Mouse (Mus musculus): ENCODE results near the gene Rexo5. TPM values are rescaled to one million over a fixed set of nuclear protein-coding genes. Genes with fewer than 3 reads are reported as not detected.
A peak's percentile ranks its signal among the peaks of the same experiment; 100 is the strongest.

Rexo5 gene
- total and polyA plus RNA-seq, 2 experiments: 1.0 to 4.8 TPM

DNA sequence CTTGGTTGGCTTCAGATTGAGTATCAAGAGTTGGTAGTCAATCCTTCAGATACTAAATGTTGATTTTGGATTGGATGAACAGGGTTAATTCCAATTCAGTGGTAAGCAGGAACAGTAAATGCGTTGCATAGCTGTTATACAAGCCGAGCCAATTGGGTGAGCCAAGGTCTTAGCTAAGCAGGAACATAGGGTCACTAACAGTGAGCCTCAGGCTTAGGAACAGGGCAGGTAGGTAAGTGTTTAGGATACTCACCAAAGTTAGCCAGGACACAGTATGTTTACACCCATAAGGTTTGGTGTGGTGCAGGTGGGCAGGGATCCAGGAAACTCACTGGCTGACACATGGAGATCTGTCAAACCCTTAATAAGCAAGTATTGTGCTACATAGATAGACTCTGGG lies 53.6 kb downstream of the Rexo5 start:
- Histone ChIP-seq H3K27ac (replicated peaks; ENCODE audit: insufficient read depth, low read depth, low read length) (no peak overlapping the region), H3K4me3 (ENCODE audit: insufficient read depth, low read depth, low read length) (no peak overlapping the region), H3K27me3 (ENCODE audit: control insufficient read depth, insufficient read depth, low read length) (no peaks in the 10 kb centered on the region), H3K4me1 (ENCODE audit: control insufficient read depth, insufficient read depth, low read length) (peaks cover 7% of the 10 kb centered on the region; the same call in 1 of the 2 replicates), H3K9ac (ENCODE audit: low read depth, low read length) (no peak overlapping the region), H3K79me2 (ENCODE audit: control insufficient read depth, insufficient read depth, low read length) (no peaks in the 10 kb centered on the region), H3K36me3 (ENCODE audit: control insufficient read depth, insufficient read depth, low read length) (no peaks in the 10 kb centered on the region; the same call in 1 of the 2 replicates)
- DNase-seq (ENCODE audit: extremely low read depth, low read depth, low spot score): peak; percentile 87
- WGBS: 26% methylated on average over 2 of the region's 2 CpGs
- TF ChIP-seq POLR2A (IDR thresholded peaks at IDR 0.05; ENCODE audit: extremely low read depth, insufficient read depth, low read length): no peak
- TF ChIP-seq CTCF (IDR thresholded peaks at IDR 0.05; ENCODE audit: low read depth, low read length): no peak

DNA sequence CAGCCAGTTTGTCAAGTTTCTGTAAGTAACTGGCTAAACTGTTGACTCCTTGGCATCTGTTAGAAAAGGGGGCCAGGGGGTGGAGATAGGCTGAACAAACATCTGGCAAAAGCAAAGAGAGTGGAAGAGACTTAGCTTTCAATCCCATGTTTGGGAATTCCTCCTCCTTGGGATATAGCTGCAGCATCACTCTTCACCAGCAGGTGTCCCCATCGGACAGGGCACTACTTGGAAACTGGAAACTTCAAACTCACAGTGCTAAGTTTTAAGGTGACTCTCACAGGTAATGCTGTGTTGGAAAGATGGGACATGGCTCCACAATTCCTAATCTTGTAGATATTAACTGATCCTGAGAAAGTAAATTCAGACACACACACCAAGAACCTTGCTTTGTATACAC lies 55.3 kb downstream of the Rexo5 start:
- DNase-seq (ENCODE audit: extremely low read depth, low read depth, low spot score): peak; percentile 56
- Histone ChIP-seq H3K4me1 (ENCODE audit: control insufficient read depth, insufficient read depth, low read length) (peaks cover 7% of the 10 kb centered on the region; the same call in 1 of the 2 replicates), H3K36me3 (ENCODE audit: control insufficient read depth, insufficient read depth, low read length) (peaks cover 2% of the 10 kb centered on the region; the same call in 1 of the 2 replicates), H3K9ac (ENCODE audit: low read depth, low read length) (no peak overlapping the region), H3K4me3 (ENCODE audit: insufficient read depth, low read depth, low read length) (no peak overlapping the region), H3K27me3 (ENCODE audit: control insufficient read depth, insufficient read depth, low read length) (no peaks in the 10 kb centered on the region), H3K79me2 (ENCODE audit: control insufficient read depth, insufficient read depth, low read length) (no peaks in the 10 kb centered on the region), H3K27ac (replicated peaks; ENCODE audit: insufficient read depth, low read depth, low read length) (no peak overlapping the region)
- TF ChIP-seq POLR2A (IDR thresholded peaks at IDR 0.05; ENCODE audit: extremely low read depth, insufficient read depth, low read length) (no peak), CTCF (IDR thresholded peaks at IDR 0.05; ENCODE audit: low read depth, low read length) (peak; percentile 80)
- 0% methylated on average over 1 of the region's 1 CpGs for WGBS

DNA sequence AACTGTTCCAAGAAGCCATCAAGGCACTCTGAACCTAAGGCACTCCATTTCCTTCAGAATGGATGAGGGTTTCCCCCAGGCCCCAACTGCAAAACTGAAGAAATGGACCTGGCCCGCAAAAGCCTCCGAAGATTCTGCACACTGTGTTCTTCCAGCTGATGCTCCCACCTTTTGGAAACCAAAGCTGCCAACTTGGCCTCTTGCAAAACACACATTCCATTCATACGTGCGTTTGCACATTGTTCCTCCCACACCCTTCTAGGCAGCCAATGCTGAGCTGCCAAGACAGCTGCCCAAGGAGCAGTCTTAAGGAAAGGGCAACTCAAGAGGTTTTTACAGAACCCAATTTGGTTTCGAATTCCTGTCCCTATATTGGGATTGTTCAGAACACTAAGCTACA lies 56.9 kb downstream of the Rexo5 start:
- no peak overlapping the region for H3K9ac ChIP-seq (ENCODE audit: low read depth, low read length)
- H3K27me3 ChIP-seq (ENCODE audit: control insufficient read depth, insufficient read depth, low read length): no peaks in the 10 kb centered on the region
- TF ChIP-seq POLR2A (IDR thresholded peaks at IDR 0.05; ENCODE audit: extremely low read depth, insufficient read depth, low read length): no peak
- TF ChIP-seq CTCF (IDR thresholded peaks at IDR 0.05; ENCODE audit: low read depth, low read length): no peak
- H3K4me1 ChIP-seq (ENCODE audit: control insufficient read depth, insufficient read depth, low read length): peaks cover 7% of the 10 kb centered on the region; the same call in 1 of the 2 replicates
- H3K79me2 ChIP-seq (ENCODE audit: control insufficient read depth, insufficient read depth, low read length): no peaks in the 10 kb centered on the region
- H3K36me3 ChIP-seq (ENCODE audit: control insufficient read depth, insufficient read depth, low read length): peaks cover 2% of the 10 kb centered on the region; the same call in 1 of the 2 replicates
- no peak overlapping the region for H3K27ac ChIP-seq (replicated peaks; ENCODE audit: insufficient read depth, low read depth, low read length)
- peak; percentile 63 for DNase-seq (ENCODE audit: extremely low read depth, low read depth, low spot score)
- 32% methylated on average over 5 of the region's 5 CpGs for WGBS
- H3K4me3 ChIP-seq (ENCODE audit: insufficient read depth, low read depth, low read length): no peak overlapping the region

DNA sequence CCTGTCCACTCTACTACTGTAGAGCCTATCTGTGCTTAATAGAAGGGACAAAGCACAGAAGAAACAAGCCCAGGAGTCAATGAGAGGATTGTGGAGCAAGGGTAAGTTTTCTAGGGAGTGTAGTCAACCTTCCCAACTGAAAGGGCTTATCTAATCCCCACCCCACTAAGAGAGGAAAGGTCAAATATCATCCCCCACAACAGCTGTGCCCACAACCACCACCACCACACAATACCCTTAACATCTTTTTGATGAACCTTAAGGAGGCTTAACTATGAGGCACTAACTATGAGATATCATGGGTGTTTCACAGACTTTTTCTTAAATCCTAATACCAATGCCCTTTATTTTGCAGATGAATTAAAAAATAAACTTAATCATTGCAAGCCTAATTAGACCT lies 58.7 kb downstream of the Rexo5 start:
- no peak overlapping the region for H3K27ac ChIP-seq (replicated peaks; ENCODE audit: insufficient read depth, low read depth, low read length)
- H3K9ac ChIP-seq (ENCODE audit: low read depth, low read length): no peak overlapping the region
- H3K36me3 ChIP-seq (ENCODE audit: control insufficient read depth, insufficient read depth, low read length): peaks cover 9% of the 10 kb centered on the region; the same call in 1 of the 2 replicates
- H3K27me3 ChIP-seq (ENCODE audit: control insufficient read depth, insufficient read depth, low read length): no peaks in the 10 kb centered on the region
- peaks cover 6% of the 10 kb centered on the region; the same call in 1 of the 2 replicates for H3K4me1 ChIP-seq (ENCODE audit: control insufficient read depth, insufficient read depth, low read length)
- DNase-seq (ENCODE audit: extremely low read depth, low read depth, low spot score): no peak
- H3K4me3 ChIP-seq (ENCODE audit: insufficient read depth, low read depth, low read length): no peak overlapping the region
- TF ChIP-seq CTCF (IDR thresholded peaks at IDR 0.05; ENCODE audit: low read depth, low read length): no peak
- no peak for TF ChIP-seq POLR2A (IDR thresholded peaks at IDR 0.05; ENCODE audit: extremely low read depth, insufficient read depth, low read length)
- H3K79me2 ChIP-seq (ENCODE audit: control insufficient read depth, insufficient read depth, low read length): no peaks in the 10 kb centered on the region

DNA sequence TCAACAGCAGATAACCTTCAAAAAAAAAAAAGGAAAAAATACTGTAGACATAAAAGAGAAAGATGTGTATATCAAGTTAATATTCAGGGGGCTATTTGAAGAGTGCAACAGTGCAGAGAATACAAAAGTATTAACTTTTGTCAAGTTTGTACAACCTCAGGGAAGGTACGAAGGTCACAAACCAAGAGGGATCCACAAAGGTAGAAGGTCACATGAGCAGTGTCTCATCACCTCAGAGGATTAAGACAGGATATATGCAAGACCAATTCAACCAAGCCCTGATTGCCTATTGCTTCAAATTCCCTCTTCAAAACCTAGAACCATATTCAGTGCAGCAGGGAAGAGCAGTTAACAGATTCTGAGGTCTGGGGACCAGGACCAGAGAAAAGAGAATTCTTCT lies 59.4 kb downstream of the Rexo5 start:
- no peak overlapping the region for H3K4me3 ChIP-seq (ENCODE audit: insufficient read depth, low read depth, low read length)
- WGBS: 67% methylated on average over 1 of the region's 1 CpGs
- H3K27me3 ChIP-seq (ENCODE audit: control insufficient read depth, insufficient read depth, low read length): no peaks in the 10 kb centered on the region
- H3K79me2 ChIP-seq (ENCODE audit: control insufficient read depth, insufficient read depth, low read length): no peaks in the 10 kb centered on the region
- TF ChIP-seq CTCF (IDR thresholded peaks at IDR 0.05; ENCODE audit: low read depth, low read length) (no peak), POLR2A (IDR thresholded peaks at IDR 0.05; ENCODE audit: extremely low read depth, insufficient read depth, low read length) (no peak)
- H3K27ac ChIP-seq (replicated peaks; ENCODE audit: insufficient read depth, low read depth, low read length): no peak overlapping the region
- DNase-seq (ENCODE audit: extremely low read depth, low read depth, low spot score): peak; percentile 45
- H3K4me1 ChIP-seq (ENCODE audit: control insufficient read depth, insufficient read depth, low read length): peaks cover 5% of the 10 kb centered on the region; the same call in 1 of the 2 replicates
- peaks cover 14% of the 10 kb centered on the region; the same call in 1 of the 2 replicates for H3K36me3 ChIP-seq (ENCODE audit: control insufficient read depth, insufficient read depth, low read length)
- no peak overlapping the region for H3K9ac ChIP-seq (ENCODE audit: low read depth, low read length)

DNA sequence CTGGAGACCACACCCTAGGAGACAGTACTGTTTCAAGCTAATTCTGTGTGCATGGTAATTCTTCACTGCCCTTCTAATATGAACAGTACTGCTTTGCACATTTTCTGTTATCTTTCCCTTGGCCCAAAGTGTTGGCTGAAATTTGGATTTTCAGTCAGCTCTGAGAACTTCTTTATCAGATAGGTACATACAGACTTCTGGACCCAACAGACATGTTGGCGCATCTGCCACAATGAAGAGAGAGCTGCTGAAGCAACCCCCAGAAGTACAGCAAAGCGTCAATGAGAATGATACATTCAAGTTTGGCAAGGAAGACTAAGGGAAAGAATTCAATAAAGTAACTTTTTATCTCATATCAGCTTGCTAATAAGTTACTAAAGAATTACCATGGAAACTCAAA lies 60.6 kb downstream of the Rexo5 start:
- Histone ChIP-seq H3K27ac (replicated peaks; ENCODE audit: insufficient read depth, low read depth, low read length) (no peak overlapping the region), H3K79me2 (ENCODE audit: control insufficient read depth, insufficient read depth, low read length) (no peaks in the 10 kb centered on the region), H3K4me3 (ENCODE audit: insufficient read depth, low read depth, low read length) (no peak overlapping the region), H3K36me3 (ENCODE audit: control insufficient read depth, insufficient read depth, low read length) (peaks cover 23% of the 10 kb centered on the region), H3K27me3 (ENCODE audit: control insufficient read depth, insufficient read depth, low read length) (no peaks in the 10 kb centered on the region), H3K9ac (ENCODE audit: low read depth, low read length) (no peak overlapping the region), H3K4me1 (ENCODE audit: control insufficient read depth, insufficient read depth, low read length) (peaks cover 5% of the 10 kb centered on the region; the same call in 1 of the 2 replicates)
- WGBS: 66% methylated on average over 2 of the region's 2 CpGs
- no peak for DNase-seq (ENCODE audit: extremely low read depth, low read depth, low spot score)
- TF ChIP-seq CTCF (IDR thresholded peaks at IDR 0.05; ENCODE audit: low read depth, low read length): no peak

All from liver, adult 2 months (tissue).